ENCODE assay signal across 8 mouse cellular contexts in genomic region chr15:100870001-100870774, GRCm38 (mm10). TPM values are rescaled to one million over a fixed set of nuclear protein-coding genes. Genes with fewer than 3 reads are reported as not detected.
DNase-seq lines count a peak whose midpoint lies in the region; ATAC-seq and TF ChIP-seq lines count a peak whose summit lies in the region.
"Had no signal": no experiment of that assay in that cellular context is flagged by ENCODE, and none has a peak within 500 bp of the region (broad histone marks: within the 10 kb centered on the region; RNA-seq: fewer than 3 reads in every experiment).

No protein-coding gene starts in this region.

- TF ChIP-seq POLR2A in spleen, adult 2 months (IDR thresholded peaks at IDR 0.05; ENCODE audit: low read depth, low read length), result no peak

- no peaks in the 10 kb centered on the region for H3K4me1 ChIP-seq in hindbrain, postnatal 0 days (ENCODE audit: insufficient read depth, low read length)
- H3K4me1 ChIP-seq in midbrain, embryonic 11.5 days (ENCODE audit: control insufficient read depth, insufficient read depth, low read length), result peaks cover 19% of the 10 kb centered on the region
- no peaks in the 10 kb centered on the region; the same call in none of the 2 replicates for H3K4me1 ChIP-seq in spleen, adult 2 months (ENCODE audit: control insufficient read depth, insufficient read depth, insufficient read length)

- peak overlapping the region; percentile 80 for H3K4me3 ChIP-seq in hindbrain, postnatal 0 days (ENCODE audit: low read length)
- peak overlapping the region; percentile 89 for H3K4me3 ChIP-seq in midbrain, embryonic 11.5 days (ENCODE audit: low read depth, low read length)
- peak overlapping the region; percentile 25; the same call in 1 of the 2 replicates for H3K4me3 ChIP-seq in spleen, adult 2 months (ENCODE audit: extremely low read depth, insufficient read depth, insufficient read length)

- peak overlapping the region; percentile 61 for H3K4me2 ChIP-seq in hindbrain, postnatal 0 days (ENCODE audit: low read depth, low read length)
- H3K4me2 ChIP-seq in midbrain, embryonic 11.5 days, result peak overlapping the region; percentile 50

- intact Hi-C loops in left cerebral cortex, postnatal 25 days (cut with DNase I), result loop anchor here (2.0 to 5.0 kb wide), 7 partner anchors 37 to 171 kb away; partner anchors contain the start of gene Slc4a8

- peak; percentile 53 for TF ChIP-seq CTCF in hindbrain, postnatal 0 days (IDR thresholded peaks at IDR 0.05; ENCODE audit: low read depth)
- 0 out of 2 replicates have a peak, but pooled peaks have one; percentile 8 for TF ChIP-seq CTCF in spleen, adult 2 months (IDR thresholded peaks at IDR 0.05; ENCODE audit: extremely low read depth, insufficient read depth, insufficient read length, insufficient replicate concordance)

- ATAC-seq in hindbrain, postnatal 0 days, result peak; percentile 87
- ATAC-seq in midbrain, embryonic 11.5 days (ENCODE audit: low FRiP score), result peak; percentile 83

- DNase-seq in adrenal gland, adult 2 months, result peak; percentile 77
- DNase-seq in cerebellum, adult 8-10 months, result peak; percentile 87
- DNase-seq in forelimb bud, embryonic 11.5 days (ENCODE audit: low read depth, low spot score), result peak; percentile 60
- peak; percentile 89 for DNase-seq in hindbrain, postnatal 0 days (ENCODE audit: low spot score)
- peak; percentile 77 to 84 for DNase-seq in left cerebral cortex, postnatal 25 days (ENCODE audit: low spot score in 2 of 2)
- DNase-seq in midbrain, embryonic 11.5 days (ENCODE audit: low spot score, missing footprints), result peak; percentile 99
- DNase-seq in spleen, adult 2 months (ENCODE audit: low read depth in 1 of 2, low spot score in 2 of 2), result no peak

- H3K27me3 ChIP-seq in hindbrain, postnatal 0 days (ENCODE audit: insufficient read depth, low read length), result no peaks in the 10 kb centered on the region
- H3K27me3 ChIP-seq in midbrain, embryonic 11.5 days (ENCODE audit: control insufficient read depth, insufficient read depth, low read length), result peaks cover 13% of the 10 kb centered on the region
- peaks cover 24% of the 10 kb centered on the region for H3K27me3 ChIP-seq in spleen, adult 2 months (ENCODE audit: control insufficient read depth, insufficient read depth, low read length)

- no peaks in the 10 kb centered on the region for H3K9me3 ChIP-seq in hindbrain, postnatal 0 days (ENCODE audit: low read length)
- H3K9me3 ChIP-seq in midbrain, embryonic 11.5 days (ENCODE audit: control insufficient read depth, low read length), result no peaks in the 10 kb centered on the region

- 2% methylated on average over 45 of the region's 66 CpGs for WGBS in hindbrain, postnatal 0 days
- 4% methylated on average over 46 of the region's 66 CpGs for WGBS in midbrain, embryonic 11.5 days
- WGBS in spleen, adult 2 months, result 8% methylated on average over 62 of the region's 66 CpGs

- H3K36me3 ChIP-seq in hindbrain, postnatal 0 days (ENCODE audit: insufficient read depth, low read length), result no peaks in the 10 kb centered on the region
- H3K36me3 ChIP-seq in midbrain, embryonic 11.5 days (ENCODE audit: control insufficient read depth, insufficient read depth, low read length), result no peaks in the 10 kb centered on the region
- no peaks in the 10 kb centered on the region for H3K36me3 ChIP-seq in spleen, adult 2 months (ENCODE audit: control insufficient read depth, insufficient read depth, low read length)

- peak overlapping the region; percentile 85 for H3K27ac ChIP-seq in hindbrain, postnatal 0 days
- no peak overlapping the region for H3K27ac ChIP-seq in midbrain, embryonic 11.5 days (ENCODE audit: low read depth, low read length)
- no peak overlapping the region for H3K27ac ChIP-seq in spleen, adult 2 months (ENCODE audit: insufficient read depth, low read length)

- peak overlapping the region; percentile 86 for H3K9ac ChIP-seq in hindbrain, postnatal 0 days (replicated peaks; ENCODE audit: low read length)
- peak overlapping the region; percentile 57 for H3K9ac ChIP-seq in midbrain, embryonic 11.5 days (ENCODE audit: low read length)

RNA-seq across cellular contexts. Expression of gene Scn8a, which starts 0.5 kb away (rescaled TPM):
- total RNA-seq in adrenal gland, adult 2 months (2021), result 1 to 10 TPM; 2.8 to 4.6 TPM
- 1.6 and 2.4 TPM in 2 replicates for polyA plus RNA-seq in adrenal gland, adult 2 months (2012; rRNA removed)
- total RNA-seq in hindbrain, postnatal 0 days (2014; rRNA removed), result 40.1 and 45.7 TPM in 2 replicates
- polyA plus RNA-seq in hindbrain, postnatal 0 days (2015; fragmentation: Nextera tagmentation; extraction: Ambion mirVana), result 26.9 and 32.4 TPM in 2 replicates
- total RNA-seq in left cerebral cortex, postnatal 25 days (2021), result 100 to 1,000 TPM; 212 to 242 TPM
- polyA plus RNA-seq in midbrain, embryonic 11.5 days (2014; fragmentation: Nextera tagmentation; extraction: Ambion mirVana), result 11.6 and 14.9 TPM in 2 replicates
- 0.35 and 0.54 TPM in 2 replicates for polyA plus RNA-seq in spleen, adult 2 months (2012; rRNA removed)
- total RNA-seq: hematopoietic stem cell, adult 5-6 weeks had no signal

Comparison
In these comparisons a context has a peak if more than half of its experiments do, and no peak if none do; other contexts are left out.
1. DNase-seq: peak in adrenal gland, adult 2 months (single experiment), cerebellum, adult 8-10 months (single experiment), forelimb bud, embryonic 11.5 days (single experiment), hindbrain, postnatal 0 days (single experiment), left cerebral cortex, postnatal 25 days (2 of 2) and midbrain, embryonic 11.5 days (single experiment); none in spleen, adult 2 months (0 of 2).
2. H3K4me3 ChIP-seq: peak in every context shown above with its lines; median percentile 89 in midbrain, embryonic 11.5 days; 80 in hindbrain, postnatal 0 days; 25 in spleen, adult 2 months.